Mouse (Mus musculus): ENCODE data around the gene Fam163b.

GRCm38 (mm10) chr2:27120241-27120641, 22.1 kb downstream of the Fam163b start:
- TF ChIP-seq CTCF (IDR thresholded peaks at IDR 0.05) (no peak), EP300 (IDR thresholded peaks at IDR 0.05; ENCODE audit: insufficient read depth, low read depth, low read length) (peak; percentile 79; the same call in 1 of the 2 replicates), POLR2A (IDR thresholded peaks at IDR 0.05; ENCODE audit: insufficient read depth, low read depth, low read length) (no peak)

Data from heart, adult 2 months (tissue).